Mouse (Mus musculus) urinary bladder, postnatal 36 days (tissue): ENCODE data around the gene Eefsec.

Source experiments
- DNase-seq, 2 experiments: peaks; one replicate each; pipeline ENCODE4 v3.0.0; 2022; ENCODE audit warnings: low spot score in 2 of 2, mixed read lengths in 1 of 2

Gene Eefsec

DNA sequence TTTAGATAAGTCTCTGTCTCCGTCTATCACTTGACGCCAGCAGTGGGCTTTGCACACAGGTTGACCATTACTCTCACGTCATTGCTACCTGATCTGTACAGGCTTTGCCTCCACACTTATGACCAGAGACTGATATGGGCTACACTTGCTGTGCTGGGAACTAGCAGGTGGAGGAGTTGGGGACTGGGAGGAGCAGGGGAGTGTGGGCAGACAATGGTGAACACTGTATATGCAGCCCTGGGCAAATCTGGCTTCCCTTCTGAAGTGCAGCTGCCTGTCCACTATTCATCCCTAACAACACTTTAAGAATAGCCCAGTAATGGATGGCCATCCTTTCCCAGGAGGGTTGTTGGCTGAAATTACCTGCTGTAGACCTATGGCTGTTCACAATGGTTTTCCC is 103.4 kb downstream of the Eefsec start:
- no peak for DNase-seq

DNA sequence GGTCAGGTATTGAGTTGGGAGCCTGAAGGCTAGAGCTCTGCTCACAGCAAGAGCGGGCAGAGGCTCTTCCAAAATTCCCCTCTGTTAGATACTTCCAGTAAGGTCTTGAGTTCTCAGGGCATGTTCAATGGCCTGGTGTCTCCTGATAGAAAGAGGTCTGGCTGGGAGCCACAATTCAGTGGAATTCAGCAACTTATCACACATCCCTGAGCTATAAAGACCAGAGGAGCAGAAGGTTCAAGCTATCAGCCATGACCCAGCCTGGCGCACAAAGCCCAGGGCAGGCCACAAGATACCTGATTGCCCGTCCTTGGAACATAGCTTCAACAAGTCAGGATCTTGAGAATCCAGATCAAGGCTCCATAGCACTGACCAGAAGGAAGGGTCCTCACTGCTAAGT is 105.2 kb downstream of the Eefsec start:
- no peak for DNase-seq

DNA sequence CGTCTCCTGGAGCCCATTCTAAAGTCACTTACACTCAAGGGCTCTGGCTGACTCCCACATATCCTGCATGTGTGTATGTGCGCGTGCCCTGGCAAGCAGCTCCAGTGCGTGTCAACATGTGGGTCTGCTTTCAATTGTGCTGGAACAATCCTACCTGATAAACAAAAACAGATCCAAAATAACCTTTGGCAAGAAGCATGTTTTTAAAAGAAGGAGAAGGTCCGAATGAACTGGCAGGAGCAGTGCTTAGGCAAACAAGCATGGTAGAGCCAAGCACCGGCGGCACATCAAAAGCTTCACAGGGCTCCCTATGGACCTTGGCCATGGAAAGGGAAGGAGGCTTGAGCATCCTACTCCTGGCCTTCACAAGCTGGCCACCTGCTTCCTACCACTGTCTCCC is 105.6 kb downstream of the Eefsec start:
- DNase-seq, result no peak

DNA sequence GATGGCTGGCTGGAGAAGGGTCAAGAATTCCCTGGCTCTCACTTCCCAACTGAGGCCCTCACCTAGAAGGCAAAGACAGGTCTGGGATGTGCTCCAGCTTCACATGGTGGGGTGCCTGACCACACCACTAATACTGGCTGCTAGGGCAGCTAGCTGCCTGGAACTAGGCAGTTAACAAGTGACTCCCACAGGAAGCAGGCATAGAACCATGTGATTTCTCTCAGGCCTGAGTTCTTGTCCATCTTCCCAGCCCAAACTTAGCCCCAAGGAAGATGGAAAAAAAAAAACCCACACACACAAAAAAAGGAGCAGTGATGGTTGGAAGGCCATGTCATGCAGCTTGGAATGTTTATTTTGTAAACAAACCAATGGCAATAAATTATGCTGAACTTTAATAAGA is 117.0 kb downstream of the Eefsec start:
- DNase-seq, result no peak

DNA sequence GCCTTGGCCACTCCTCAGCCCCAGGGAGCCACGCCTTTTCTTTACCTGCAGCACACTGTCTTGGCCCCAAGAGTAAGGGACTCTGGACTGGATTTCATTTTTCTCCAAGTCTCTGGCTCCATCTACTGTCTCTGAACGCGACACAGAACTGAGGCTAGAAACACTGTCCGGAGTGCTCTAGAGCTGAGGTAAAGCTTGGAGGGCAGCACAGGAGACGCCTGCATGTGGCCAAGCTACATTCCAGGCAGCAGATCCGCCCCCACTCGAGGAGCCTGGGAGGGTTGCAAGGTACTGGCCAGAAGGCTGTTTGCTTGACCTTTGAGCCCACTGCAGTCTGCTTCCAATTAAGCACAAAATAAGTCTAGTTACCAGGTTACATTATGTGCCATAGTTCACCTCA is 124.5 kb downstream of the Eefsec start:
- DNase-seq, result peak; percentile 59 to 71

DNA sequence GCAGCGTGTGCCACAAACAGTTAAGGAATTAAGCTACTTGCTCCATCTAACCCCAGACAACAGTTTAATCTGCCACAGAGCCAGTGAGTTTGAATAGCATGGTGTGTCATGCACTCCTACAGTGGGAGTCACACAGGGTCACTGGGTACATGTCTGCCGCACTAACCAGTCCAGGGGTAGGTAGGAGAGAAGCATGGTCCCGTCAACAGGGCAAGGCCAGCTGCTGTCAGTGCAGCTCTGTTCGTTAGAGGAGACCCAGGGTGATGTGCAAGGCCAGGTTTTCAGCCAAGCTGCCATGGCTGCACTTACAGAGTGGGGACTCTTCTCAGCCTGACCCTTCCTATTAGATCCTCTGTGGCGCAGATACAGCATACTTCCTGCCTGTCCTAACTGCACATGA is 125.1 kb downstream of the Eefsec start:
- no peak for DNase-seq

DNA sequence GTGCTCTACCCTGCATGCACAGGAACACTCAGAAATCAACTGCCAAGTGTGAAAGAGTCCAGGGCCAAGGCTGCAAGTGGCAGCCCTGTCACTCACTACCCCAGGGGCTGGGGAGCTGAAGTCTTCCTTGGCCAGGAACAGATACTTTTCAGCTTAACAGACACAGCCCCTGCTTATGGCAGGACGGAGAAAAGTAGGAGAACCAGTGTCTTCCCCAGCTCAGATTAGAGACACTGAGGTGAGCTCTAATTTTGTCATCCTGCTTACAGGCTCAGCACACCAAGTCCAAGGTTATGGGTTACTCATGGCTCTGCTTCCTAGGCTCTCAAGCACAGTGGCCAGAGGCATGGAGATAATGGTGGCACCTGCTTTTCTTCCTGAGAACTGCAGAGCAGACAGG is 126.6 kb downstream of the Eefsec start:
- no peak for DNase-seq

DNA sequence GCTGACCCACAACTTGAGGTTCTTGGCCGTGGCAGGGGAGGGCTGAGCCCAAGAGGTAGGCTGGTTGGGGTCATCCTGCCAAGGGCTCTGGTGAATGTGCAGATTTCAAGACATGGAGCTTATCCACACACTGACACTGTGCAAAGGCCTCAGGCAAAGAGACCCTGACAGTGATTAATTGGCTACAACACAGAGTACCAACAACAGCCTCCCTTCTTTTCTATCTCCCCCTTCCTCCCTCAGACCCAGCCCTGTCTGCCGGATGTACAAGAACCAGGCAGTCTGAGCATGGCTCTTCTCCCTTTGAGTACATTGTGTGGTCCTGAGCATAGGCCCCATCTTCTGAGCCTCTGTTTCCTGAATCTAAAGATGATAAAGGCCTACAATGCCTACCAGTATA is 131.0 kb downstream of the Eefsec start:
- DNase-seq, result no peak

DNA sequence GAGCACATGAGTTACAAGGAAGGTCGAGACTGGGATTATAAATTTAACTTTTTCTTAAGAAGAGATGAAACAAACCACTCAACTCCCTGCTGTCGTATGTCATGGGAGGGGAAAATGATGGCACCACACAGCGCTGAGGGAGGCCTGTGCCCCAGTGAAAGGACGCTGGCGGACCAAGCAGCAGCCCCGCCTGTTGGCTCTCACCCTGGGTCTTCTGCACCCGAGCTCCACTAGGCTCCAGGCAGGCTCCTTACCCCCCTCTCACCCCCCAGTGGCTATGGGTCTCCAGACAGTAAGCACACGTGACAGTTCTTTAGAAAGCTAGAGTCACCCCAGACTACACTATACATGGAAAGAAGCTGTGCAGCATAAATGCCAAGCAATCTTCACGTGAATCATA is 132.4 kb downstream of the Eefsec start:
- DNase-seq, result no peak

DNA sequence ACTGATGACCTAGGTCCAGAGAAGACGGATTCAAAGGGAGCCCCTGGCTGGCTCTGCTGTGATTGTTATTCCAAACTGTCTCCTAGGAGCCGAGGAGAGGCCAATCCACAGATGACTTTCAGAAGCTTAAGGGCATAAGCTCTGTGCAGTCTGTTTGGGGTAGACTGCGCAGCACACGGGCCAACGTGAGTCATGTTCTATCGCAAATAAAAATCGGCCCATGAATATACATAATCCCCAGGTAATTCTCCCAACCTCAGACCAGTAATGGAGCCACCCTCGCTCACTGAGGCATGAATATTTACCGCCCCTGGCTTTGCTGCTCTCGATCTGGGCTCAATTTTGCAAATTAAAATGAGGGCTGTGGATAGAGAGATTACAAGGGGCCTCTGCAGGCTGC is 134.7 kb downstream of the Eefsec start:
- DNase-seq, result no peak

DNA sequence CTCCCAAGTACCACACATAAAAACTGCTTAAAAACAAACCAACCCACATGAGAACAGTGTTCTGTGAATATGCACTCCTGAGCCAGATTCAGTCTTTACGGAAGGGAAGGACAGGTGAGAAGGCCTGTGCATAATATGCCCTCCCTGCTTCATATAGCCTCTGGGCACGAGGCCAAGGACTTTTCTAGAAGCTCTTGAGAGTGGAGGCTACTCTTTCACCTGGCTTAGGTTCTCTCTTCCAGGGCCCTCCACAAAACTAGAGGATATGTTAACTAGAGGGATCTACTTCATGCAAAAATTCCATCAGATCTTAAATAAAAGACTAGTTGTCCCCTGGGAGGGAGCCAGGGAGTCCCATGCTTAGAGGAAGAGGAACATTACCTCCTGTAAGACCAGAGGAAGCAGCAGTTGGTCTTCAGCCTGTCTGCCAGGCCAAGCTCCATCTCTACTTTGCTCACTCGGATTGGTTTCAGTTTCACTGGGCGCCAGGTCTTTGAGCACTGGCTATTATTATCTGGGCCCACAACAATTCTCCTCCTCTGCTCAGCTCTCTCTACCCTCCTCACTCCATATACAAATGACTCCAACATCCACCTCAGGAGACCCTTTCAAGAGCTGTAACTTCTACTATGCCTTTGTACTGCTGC is 140.1 kb downstream of the Eefsec start:
- no peak for DNase-seq

DNA sequence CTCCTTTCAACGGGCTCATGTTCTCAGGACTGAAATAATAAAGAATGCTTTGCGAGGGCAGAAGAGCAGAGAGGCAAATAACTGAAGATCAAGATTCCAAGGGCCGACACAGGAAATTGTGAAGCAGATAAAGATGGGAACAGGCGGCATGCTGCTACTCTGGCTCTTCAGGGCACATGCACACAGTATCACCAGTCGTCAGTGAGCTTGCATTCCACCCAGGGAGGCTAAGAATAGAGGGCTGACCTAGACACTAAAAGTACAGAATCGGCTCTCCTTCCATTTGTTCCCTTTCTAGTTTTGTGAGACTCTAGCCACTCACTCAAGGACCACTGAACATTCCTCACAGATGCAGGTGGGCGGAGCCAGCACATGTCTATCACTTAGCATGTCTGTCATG is 145.1 kb downstream of the Eefsec start:
- DNase-seq, result no peak

DNA sequence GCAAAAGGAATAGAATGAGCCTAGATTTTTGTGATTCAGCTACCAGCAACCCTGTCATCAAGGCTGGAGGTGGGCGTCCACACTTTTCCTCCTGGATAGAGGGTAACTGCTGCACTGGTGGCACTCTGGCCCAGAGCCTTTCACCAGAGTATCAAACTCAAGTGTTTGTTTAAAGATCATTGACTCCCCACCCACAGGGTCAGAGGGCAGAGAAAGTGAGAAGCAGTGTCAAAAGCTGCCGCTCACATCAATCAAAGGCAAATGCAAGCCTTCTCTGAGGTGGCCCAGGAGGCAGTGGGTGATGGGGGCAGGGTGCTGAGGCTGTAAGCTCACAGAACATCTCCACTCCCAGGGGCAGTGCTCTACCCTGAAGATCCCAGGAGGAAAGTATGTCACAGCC is 146.8 kb downstream of the Eefsec start:
- no peak for DNase-seq

DNA sequence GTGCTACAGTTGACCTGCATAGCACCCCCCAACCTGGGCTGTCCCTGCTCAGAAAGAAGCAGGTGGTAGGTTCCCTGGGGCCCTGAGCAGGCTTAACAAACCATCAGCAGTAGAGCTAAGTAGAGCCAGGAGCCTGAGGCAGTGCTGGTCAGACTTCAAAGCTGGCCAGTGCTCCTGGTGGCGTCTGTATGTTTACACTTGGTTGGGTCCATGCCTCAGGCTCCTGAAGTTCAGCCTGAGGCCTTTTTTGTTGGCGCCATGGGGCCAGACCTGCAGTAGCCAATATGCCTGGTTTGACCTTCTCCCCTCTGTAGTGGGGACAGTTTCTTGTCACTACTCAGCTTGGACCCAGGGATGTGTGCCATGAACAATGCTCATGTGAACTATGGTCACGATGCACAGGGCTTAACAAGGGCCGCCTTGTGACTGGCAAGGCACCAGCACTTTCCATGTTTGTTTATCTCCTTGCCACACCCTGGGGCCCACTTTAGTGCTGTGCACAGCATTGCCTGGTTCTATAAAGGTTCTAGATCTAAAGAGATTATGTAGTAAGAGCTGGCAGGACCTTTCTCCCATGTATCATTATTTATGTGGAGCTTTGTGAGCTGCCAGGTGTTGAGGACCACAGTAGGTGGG is 153.9 kb downstream of the Eefsec start:
- DNase-seq, result peak; percentile 11 to 25

DNA sequence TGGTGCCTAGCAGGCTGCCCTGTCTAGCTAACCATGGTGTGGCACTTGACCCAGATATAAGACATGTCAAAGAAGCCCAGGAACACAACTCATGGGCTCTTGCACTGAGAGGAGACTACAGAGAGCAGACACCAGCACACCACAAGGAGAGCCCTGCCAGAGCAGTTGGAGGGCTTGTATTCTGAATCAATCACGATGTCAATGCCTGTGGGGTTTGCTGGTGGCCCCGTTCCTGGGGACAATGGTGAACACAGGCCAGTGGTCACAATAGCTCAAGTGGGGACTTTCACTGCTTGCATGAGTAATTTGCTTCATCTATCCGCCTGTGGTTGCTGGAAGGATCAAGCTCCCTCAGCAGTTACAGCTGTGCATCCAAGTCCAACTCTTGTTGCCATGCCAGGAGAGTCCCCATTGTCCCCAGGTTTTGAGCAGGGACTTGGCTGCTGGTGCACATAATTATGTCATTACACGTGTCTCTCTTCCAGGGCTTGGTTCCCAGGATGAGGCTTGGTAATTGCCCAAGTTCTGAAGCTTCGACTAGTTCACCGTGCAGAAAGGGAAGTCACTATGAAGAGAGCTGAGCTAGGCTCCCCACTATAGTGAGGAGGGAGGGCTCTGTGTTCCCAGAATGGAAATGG is 156.1 kb downstream of the Eefsec start:
- peak in 1 of 2 experiments; percentile 20 for DNase-seq

DNA sequence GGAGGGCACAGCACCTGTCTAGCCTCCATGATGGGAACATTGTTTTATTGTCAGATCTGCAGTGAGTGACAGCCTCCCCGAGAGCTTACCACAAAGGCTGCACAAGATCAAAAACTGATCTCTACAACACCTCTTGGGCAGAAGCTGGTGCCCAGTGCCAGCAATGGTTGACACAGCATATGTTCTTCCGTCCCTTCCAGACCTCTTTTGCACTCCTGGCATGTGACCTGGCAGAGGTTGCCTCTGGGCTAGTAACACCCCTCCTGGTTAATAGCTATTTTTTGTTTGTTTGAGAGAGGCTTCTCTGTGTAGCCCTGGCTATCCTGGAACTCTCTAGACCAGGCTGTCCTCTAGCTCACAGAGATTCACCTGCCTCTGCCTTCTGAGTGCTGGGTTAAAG is 168.2 kb downstream of the Eefsec start:
- DNase-seq, result no peak

DNA sequence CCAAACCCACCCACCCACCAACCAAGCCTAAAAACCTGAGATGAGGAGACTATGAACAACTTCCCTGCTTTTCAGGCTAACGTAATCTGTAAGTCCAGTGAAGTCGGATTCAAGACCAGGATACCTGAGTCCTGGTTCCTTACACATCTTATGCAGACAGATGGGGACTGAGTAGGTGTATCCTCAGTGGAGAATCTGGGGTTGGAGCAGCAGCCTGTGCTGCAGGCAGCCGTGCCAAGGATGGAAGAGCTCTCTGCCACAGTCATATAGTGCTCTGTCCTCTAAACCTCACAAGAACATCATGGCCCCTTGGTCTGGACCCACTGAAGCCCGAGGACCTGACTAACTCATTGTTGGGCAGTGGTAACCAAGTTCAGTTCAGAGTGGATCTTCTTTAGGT is 169.1 kb downstream of the Eefsec start:
- no peak for DNase-seq

DNA sequence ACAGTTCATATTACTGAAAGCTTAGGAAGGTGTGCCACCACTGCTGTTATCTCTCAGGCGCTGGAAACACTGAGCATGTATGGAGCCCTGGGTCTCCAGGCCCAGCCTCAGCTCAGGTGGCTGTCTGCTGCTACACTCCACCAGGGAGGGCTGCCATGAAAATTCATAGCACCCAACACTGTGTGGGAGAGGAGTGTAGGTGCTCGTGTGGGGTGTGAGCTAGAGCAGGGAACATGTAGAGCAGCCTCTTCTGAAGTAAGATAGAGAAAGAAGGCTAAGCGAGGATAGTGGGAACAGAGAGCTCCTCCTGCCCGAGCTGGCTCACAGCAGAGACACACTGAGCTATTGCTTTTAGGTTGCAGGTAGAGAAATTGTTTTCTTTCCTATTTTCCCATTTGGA is 170.1 kb downstream of the Eefsec start:
- no peak for DNase-seq

DNA sequence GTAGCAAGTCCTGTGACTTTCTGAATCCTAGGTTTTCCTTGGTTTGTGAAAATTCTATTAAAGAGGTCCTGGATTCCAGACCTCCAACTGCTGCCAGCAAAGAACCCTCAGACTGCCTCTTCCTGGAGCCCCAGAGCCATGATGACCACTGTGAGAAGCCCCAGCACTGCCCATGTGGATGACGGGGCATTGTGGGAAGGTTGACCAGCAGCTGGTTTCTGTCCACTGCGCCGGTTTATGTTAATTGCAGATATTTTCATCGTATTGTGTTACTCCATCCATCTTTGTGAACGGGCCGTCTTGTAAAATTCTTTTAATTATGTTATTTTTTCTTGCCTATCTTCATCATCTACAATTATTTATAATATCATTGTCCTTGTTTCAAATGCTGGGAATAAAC is 171.7 kb downstream of the Eefsec start:
- no peak for DNase-seq

DNA sequence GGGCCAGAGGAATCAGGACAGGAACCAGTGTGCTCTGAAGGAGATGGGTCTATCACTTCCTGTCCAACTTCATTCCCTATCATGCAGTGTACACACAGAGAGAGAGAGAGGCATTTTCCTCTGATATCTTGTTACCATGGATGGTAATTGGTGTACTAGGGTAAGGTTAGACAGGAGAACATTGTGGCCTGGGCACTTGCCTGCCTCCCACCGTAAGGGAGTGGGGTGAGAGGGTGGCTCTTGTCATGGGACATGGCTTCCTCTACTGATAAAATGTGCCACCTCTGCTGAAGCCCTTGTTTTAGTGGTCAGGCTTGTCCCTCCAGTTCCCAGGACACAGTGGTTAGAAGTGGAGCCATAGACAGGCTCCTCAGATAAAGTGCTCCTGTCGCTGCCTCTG is 178.4 kb downstream of the Eefsec start:
- DNase-seq, result no peak

DNA sequence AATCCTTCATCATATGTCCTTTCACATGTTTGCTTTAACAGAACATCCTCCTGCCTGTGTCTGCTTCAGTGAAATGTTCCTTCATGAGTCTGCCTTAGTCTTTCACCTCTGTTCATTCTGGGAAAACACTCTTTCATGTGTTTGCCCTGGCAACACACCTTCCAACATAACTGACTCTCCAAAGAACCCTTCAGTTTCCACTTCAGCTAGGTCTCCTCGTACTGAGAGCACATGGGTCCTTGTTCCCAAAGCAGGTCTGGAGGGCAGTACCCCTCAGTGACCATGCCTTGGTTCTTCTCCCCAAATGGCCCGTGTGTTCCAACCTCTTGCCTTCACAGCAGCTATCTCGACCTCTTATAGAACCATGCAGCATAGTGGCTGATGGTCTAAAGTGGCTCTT is 179.3 kb downstream of the Eefsec start:
- DNase-seq, result no peak

DNA sequence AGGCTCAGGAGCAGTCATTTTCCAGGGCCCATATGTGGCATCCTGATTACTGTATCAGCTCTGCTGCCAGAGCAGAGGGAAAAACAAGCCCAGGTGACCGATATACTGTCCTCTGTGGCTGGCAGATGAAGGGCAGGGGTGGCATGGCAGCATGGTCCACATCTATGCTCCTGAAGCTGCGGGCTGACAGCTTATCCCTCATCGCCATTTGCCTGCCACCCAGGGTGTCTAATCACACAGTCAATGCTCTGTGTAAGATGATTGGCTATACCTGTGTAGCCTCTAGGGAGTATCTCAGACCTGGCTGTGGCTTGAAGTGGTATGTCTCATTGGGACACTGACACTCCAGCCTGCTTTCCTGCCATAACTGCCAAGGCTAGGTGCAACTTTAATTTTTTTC is 180.3 kb downstream of the Eefsec start:
- DNase-seq, result no peak

DNA sequence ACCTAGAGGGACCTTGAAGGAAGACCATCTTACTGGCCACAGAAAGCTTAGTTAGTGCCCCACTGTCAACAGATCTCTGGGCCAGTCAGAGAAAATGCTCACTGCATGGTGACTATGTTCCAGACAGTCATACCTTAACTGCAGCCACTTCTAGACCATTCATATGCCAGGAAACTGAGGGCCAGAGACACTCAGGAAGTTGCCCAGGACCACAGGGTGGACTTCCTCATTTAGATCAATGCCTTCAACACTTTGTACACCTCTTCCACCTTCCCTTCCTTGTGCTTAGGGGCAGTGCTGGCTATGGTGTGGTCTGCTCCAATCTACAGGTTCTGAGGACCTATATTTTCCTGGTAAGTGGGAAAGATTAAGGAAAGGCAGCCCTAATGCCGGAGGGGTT is 181.0 kb downstream of the Eefsec start:
- no peak for DNase-seq

DNA sequence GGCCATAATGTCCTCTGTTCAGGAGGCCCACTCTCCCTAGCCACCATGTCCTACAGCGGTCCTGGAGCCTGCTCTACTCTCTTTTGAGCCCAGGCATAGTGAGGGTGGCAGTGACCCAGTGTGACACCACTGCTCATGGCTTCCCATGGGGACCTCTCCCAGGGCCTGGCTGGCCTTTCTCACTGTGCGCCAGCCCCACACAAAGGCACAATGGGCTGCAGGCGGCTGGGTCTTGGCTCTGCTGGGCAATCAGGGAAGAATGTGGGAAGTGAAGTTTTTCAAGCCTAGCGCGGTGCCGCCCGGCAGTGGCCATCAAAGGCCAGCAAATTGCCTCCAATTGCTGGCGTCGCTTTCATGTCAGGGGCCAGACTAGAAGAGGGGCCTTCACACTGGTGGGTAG is 184.2 kb downstream of the Eefsec start:
- DNase-seq, result no peak
